23 mouse cellular contexts compared by ENCODE assay signal in the genomic region with DNA sequence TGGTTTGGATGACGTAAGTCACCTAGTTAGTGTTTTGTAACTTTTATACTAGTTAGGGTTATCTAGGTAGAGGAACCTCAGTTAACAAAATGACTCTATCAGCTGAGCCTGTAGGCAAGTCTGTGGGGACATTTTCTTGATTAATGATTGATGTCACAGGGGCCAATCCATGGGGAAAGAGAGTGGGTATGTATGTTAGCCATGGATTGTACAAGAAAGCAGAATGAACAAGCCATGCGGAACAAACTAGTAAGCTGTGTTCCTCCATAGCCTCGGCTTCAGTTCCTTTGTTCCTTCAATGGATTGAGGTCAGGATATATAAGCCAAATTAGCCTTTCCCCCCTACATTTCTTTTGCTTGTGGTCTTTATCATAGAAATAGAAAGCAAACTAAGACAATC.
A peak's percentile ranks its signal among the peaks of the same experiment; 100 is the strongest.
DNase-seq lines count a peak whose midpoint lies in the region; ATAC-seq and TF ChIP-seq lines count a peak whose summit lies in the region.
"Had no signal": no experiment of that assay in that cellular context is flagged by ENCODE, and none has a peak within 500 bp of the region (broad histone marks: within the 10 kb centered on the region; RNA-seq: fewer than 3 reads in every experiment).

No protein-coding gene starts in this region.

- H3K9ac ChIP-seq in kidney, embryonic 15.5 days, result no peak overlapping the region
- H3K9ac ChIP-seq in kidney, postnatal 0 days (ENCODE audit: low read depth, low read length), result no peak overlapping the region
- H3K9ac ChIP-seq: embryonic facial prominence, embryonic 13.5 days; embryonic facial prominence, embryonic 15.5 days; forebrain, embryonic 12.5 days had no signal

- H3K4me3 ChIP-seq in kidney, embryonic 15.5 days (replicated peaks), result no peak overlapping the region
- H3K4me3 ChIP-seq in kidney, postnatal 0 days (replicated peaks; ENCODE audit: low read depth, low read length), result no peak overlapping the region
- H3K4me3 ChIP-seq: embryonic facial prominence, embryonic 13.5 days; embryonic facial prominence, embryonic 15.5 days; erythroblast, embryonic 14.5 days; forebrain, embryonic 10.5 days; forebrain, embryonic 12.5 days had no signal

- H3K27me3 ChIP-seq in kidney, embryonic 15.5 days, result no peaks in the 10 kb centered on the region
- no peaks in the 10 kb centered on the region for H3K27me3 ChIP-seq in kidney, postnatal 0 days (ENCODE audit: insufficient read depth, low read length)
- H3K27me3 ChIP-seq: embryonic facial prominence, embryonic 13.5 days; embryonic facial prominence, embryonic 15.5 days; forebrain, embryonic 12.5 days had no signal

- no peaks in the 10 kb centered on the region for H3K36me3 ChIP-seq in kidney, embryonic 15.5 days
- H3K36me3 ChIP-seq in kidney, postnatal 0 days (ENCODE audit: insufficient read depth, low read length), result no peaks in the 10 kb centered on the region
- H3K36me3 ChIP-seq: embryonic facial prominence, embryonic 13.5 days; embryonic facial prominence, embryonic 15.5 days; forebrain, embryonic 10.5 days; forebrain, embryonic 12.5 days had no signal

- no peaks in the 10 kb centered on the region for H3K4me1 ChIP-seq in kidney, embryonic 15.5 days
- no peaks in the 10 kb centered on the region for H3K4me1 ChIP-seq in kidney, postnatal 0 days (replicated peaks; ENCODE audit: insufficient read depth, low read length)
- H3K4me1 ChIP-seq: embryonic facial prominence, embryonic 15.5 days; forebrain, embryonic 10.5 days; forebrain, embryonic 12.5 days had no signal

- peak; percentile 82 for ATAC-seq in kidney, embryonic 15.5 days (replicated peaks; ENCODE audit: low FRiP score)
- ATAC-seq in kidney, postnatal 0 days (replicated peaks; ENCODE audit: low FRiP score, low read depth), result peak; percentile 63; the same call in 1 of the 2 replicates
- no peak for ATAC-seq in granulocyte monocyte progenitor cell, adult 5-6 weeks (replicated peaks; ENCODE audit: poor library complexity, severe bottlenecking)
- ATAC-seq: forebrain, embryonic 14.5 days had no signal

- H3K27ac ChIP-seq in kidney, embryonic 15.5 days, result no peak overlapping the region
- H3K27ac ChIP-seq in kidney, postnatal 0 days, result no peak overlapping the region
- H3K27ac ChIP-seq: embryonic facial prominence, embryonic 13.5 days; embryonic facial prominence, embryonic 15.5 days; forebrain, embryonic 10.5 days; forebrain, embryonic 12.5 days had no signal

- H3K9me3 ChIP-seq in kidney, embryonic 15.5 days (replicated peaks), result no peaks in the 10 kb centered on the region
- no peaks in the 10 kb centered on the region for H3K9me3 ChIP-seq in kidney, postnatal 0 days (replicated peaks; ENCODE audit: low read length)
- H3K9me3 ChIP-seq: embryonic facial prominence, embryonic 13.5 days; embryonic facial prominence, embryonic 15.5 days; forebrain, embryonic 10.5 days; forebrain, embryonic 12.5 days had no signal

- WGBS in kidney, embryonic 15.5 days, result 79% methylated on average over 3 of the region's 3 CpGs
- 72% methylated on average over 3 of the region's 3 CpGs for WGBS in kidney, postnatal 0 days

- no peak for TF ChIP-seq CTCF in kidney, postnatal 0 days (IDR thresholded peaks at IDR 0.05; ENCODE audit: low read depth)

- no peak for DNase-seq in kidney, postnatal 10 days
- peak; percentile 5 for DNase-seq in kidney, postnatal 0 days (ENCODE audit: low spot score)
- no peak for DNase-seq in kidney, adult 9 months
- peak; percentile 55 for DNase-seq in retina, embryonic 14.5 days (ENCODE audit: low spot score)
- peak; percentile 64 for DNase-seq in retina, postnatal 1 day
- DNase-seq: adrenal gland, adult 2 months; adrenal gland, postnatal 10 days; adrenal gland, postnatal 25 days; cerebellum, adult 11 months; cerebellum, adult 18-20 months; cerebellum, adult 8-10 months; cerebellum, adult 9-11 months; cerebellum, postnatal 14 days; cerebellum, postnatal 36 days; embryo, embryonic 11 days had no signal

- no peak overlapping the region for H3K4me2 ChIP-seq in kidney, embryonic 15.5 days
- no peak overlapping the region for H3K4me2 ChIP-seq in kidney, postnatal 0 days (ENCODE audit: low read length)
- H3K4me2 ChIP-seq: embryonic facial prominence, embryonic 13.5 days; embryonic facial prominence, embryonic 15.5 days; forebrain, embryonic 12.5 days had no signal

Comparison
In these comparisons a context has a peak if more than half of its experiments do, and no peak if none do; other contexts are left out.
1. DNase-seq: peak in kidney, postnatal 0 days (single experiment), retina, embryonic 14.5 days (single experiment) and retina, postnatal 1 day (single experiment); none in kidney, postnatal 10 days (single experiment) and kidney, adult 9 months (single experiment).